Mouse (Mus musculus) megakaryocyte, embryonic 14.5 days (primary cell): Measurements from ENCODE around the gene Insm1.

Experiments
- FLI1 ChIP-seq: IDR thresholded peaks from 2 replicates; pipeline ENCODE4 v1.6.1; 2012; ENCODE audit warnings: low read length, inconsistent platforms, mixed read lengths
- GATA1 ChIP-seq: IDR thresholded peaks from 3 replicates; pipeline ENCODE4 v1.6.1; 2012; ENCODE audit warnings: mixed read lengths, low read length, inconsistent platforms, borderline replicate concordance

DNA sequence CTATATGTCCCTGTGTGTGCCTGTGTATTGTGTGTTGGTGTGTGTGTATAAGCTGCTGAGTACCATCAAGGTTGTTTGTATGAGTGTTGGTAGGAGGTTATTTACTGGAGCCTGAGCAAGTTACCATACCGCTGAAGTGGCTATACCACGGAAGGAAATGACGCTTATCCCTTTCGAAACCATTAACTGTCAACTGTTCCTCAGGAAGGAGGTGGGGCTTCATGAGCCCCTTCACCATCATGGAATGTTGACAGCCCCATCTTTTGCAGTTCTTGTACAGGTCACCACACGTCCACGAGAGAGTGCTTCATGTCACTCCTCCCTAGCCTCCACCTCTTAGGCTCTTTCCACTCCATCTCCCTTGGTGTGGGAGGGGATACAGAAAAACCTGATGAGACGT is 23.8 kb upstream of the Insm1 start:
- TF ChIP-seq FLI1 (no peak), GATA1 (no peak)
